Mouse (Mus musculus) hindbrain, embryonic 16.5 days (tissue): Measurements from ENCODE around the gene Fam171a1. TPM values are rescaled to one million over a fixed set of nuclear protein-coding genes. Genes with fewer than 3 reads are reported as not detected.

Experiments used
- ATAC-seq: fragments of 200-750 bp; cut with Nextera tagmentation; 2 replicates; pipeline ENCODE4 v1.8.0; 2017; ENCODE audit warnings: moderate TSS enrichment, moderate library complexity
- H3K27ac ChIP-seq: fragments of 300-500 bp; sonication (generic); 2 replicates; pipeline ENCODE4 v1.5.1; 2014; ENCODE audit warnings: low read depth, mild to moderate bottlenecking, control low read depth, low read length, moderate library complexity
- H3K27me3 ChIP-seq: fragments of 300-500 bp; sonication (generic); replicated peaks from 2 replicates; pipeline ENCODE4 v1.6.1; 2014; ENCODE audit warnings: low read length; ENCODE audit not compliant: control insufficient read depth, insufficient read depth
- H3K36me3 ChIP-seq: fragments of 300-500 bp; sonication (generic); 2 replicates; pipeline ENCODE4 v1.6.1; 2014; ENCODE audit warnings: mild to moderate bottlenecking, low read length, moderate library complexity, mixed read lengths; ENCODE audit not compliant: control insufficient read depth, insufficient read depth
- H3K4me1 ChIP-seq: fragments of 300-500 bp; sonication (generic); 2 replicates; pipeline ENCODE4 v1.6.1; 2014; ENCODE audit warnings: low read depth, low read length; ENCODE audit not compliant: control insufficient read depth, insufficient read depth
- H3K4me2 ChIP-seq: fragments of 300-500 bp; sonication (generic); 2 replicates; pipeline ENCODE4 v1.6.1; 2014; ENCODE audit warnings: mild to moderate bottlenecking, low read length, control low read depth, moderate library complexity
- H3K4me3 ChIP-seq: fragments of 300-500 bp; sonication (generic); 2 replicates; pipeline ENCODE4 v1.5.1; 2014; ENCODE audit warnings: mild to moderate bottlenecking, low read length, control low read depth, moderate library complexity
- H3K9ac ChIP-seq: fragments of 300-500 bp; sonication (generic); 2 replicates; pipeline ENCODE4 v1.6.1; 2014; ENCODE audit warnings: low read depth, mild to moderate bottlenecking, control low read depth, low read length, moderate library complexity
- H3K9me3 ChIP-seq: fragments of 300-500 bp; sonication (generic); 2 replicates; pipeline ENCODE4 v1.6.1; 2014; ENCODE audit warnings: mild to moderate bottlenecking, low read length, moderate library complexity; ENCODE audit not compliant: control insufficient read depth
- WGBS: fragments of 180-500 bp; shearing (Covaris S2); extraction: QIAGEN DNeasy Blood & Tissue Kit; methylation state at CpG from one replicate; pipeline ENCODE4 v1.1.7; 2014; 5-methylcytosine and 5-hydroxymethylcytosine counted together
- polyA plus RNA-seq: library from polyadenylated mRNA; unstranded; fragments of >200 nt; fragmentation: Nextera tagmentation; extraction: Ambion mirVana; gene quantifications from 2 replicates; pipeline ENCODE4 v1.2.1, GENCODE M21; 2015

Fam171a1 gene
- polyA plus RNA-seq, 1 experiment from 2014 or later = 37.4 TPM

- 84% methylated on average over 6 of the region's 6 CpGs for WGBS
- no peak overlapping the region for H3K4me2 ChIP-seq
Measured at GRCm38 (mm10) chr2:3147550-3148157, 33.6 kb downstream of the Fam171a1 start.

DNA sequence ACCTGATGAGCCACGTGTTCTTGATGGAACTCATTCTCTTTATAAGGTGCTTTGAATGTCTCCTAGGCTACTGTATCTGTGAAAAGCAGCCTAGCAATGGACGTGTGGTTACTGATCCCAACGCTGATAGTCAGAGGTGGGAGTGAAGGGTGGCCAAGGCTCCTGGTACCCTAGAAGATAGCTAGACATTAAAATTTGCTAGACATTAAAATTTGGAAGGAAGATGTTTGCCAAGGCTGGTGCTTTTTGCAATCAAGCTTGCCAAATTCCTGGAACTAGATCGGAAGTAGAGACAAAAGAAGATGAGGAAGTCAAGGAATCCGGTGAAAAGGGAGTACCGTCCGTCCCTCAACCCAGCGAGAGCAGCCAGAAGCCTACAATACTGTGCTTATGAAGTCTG is 34.7 kb downstream of the Fam171a1 start:
- ATAC-seq = no peak

More at GRCm38 (mm10) chr2:3147550-3148157, 33.6 kb downstream of the Fam171a1 start:
- H3K9ac ChIP-seq = no peak overlapping the region
- H3K27ac ChIP-seq = no peak overlapping the region
- H3K36me3 ChIP-seq = peaks cover 3% of the 10 kb centered on the region; the same call in 1 of the 2 replicates
- no peaks in the 10 kb centered on the region for H3K4me1 ChIP-seq
- H3K9me3 ChIP-seq = no peaks in the 10 kb centered on the region
- ATAC-seq = no peak
- H3K27me3 ChIP-seq = no peaks in the 10 kb centered on the region
- no peak overlapping the region for H3K4me3 ChIP-seq

GRCm38 (mm10) chr2:3150324-3150723 is 36.3 kb downstream of the Fam171a1 start:
- no peak overlapping the region for H3K4me3 ChIP-seq
- H3K27me3 ChIP-seq = no peaks in the 10 kb centered on the region
- peaks cover 9% of the 10 kb centered on the region for H3K4me1 ChIP-seq
- H3K4me2 ChIP-seq = no peak overlapping the region
- no peak overlapping the region for H3K9ac ChIP-seq
- no peak for ATAC-seq
- H3K27ac ChIP-seq = no peak overlapping the region
- 75% methylated on average over 5 of the region's 5 CpGs for WGBS
- H3K36me3 ChIP-seq = peaks cover 3% of the 10 kb centered on the region; the same call in 1 of the 2 replicates
- H3K9me3 ChIP-seq = no peaks in the 10 kb centered on the region

More for the DNA sequence above, 34.7 kb downstream of the Fam171a1 start:
- Histone ChIP-seq H3K36me3 (peaks cover 3% of the 10 kb centered on the region; the same call in 1 of the 2 replicates), H3K4me1 (peaks cover under 1% of the 10 kb centered on the region; the same call in 1 of the 2 replicates), H3K4me2 (no peak overlapping the region), H3K27ac (no peak overlapping the region), H3K9ac (no peak overlapping the region), H3K27me3 (no peaks in the 10 kb centered on the region), H3K4me3 (no peak overlapping the region), H3K9me3 (no peaks in the 10 kb centered on the region)
- WGBS = 92% methylated on average over 8 of the region's 8 CpGs

DNA sequence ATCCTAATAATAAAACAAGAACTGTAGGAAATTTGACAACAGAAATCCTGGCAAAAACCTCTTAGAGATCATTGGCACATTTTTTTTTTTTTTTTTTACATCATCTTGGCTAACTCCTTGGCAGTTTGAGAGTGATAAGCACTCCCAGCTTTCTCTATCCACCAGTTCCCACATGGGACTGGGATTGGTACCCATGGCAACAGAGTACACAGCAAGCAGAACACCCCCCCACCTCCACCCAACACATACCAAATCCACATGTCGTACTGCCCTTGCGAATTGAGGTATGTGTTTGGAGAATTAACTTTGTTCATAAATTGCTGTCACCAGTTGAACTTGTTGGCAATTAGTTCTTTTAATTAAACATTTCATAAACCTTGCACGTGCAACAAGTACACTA is 37.3 kb downstream of the Fam171a1 start:
- Histone ChIP-seq H3K36me3 (no peaks in the 10 kb centered on the region), H3K4me1 (peaks cover 12% of the 10 kb centered on the region), H3K9me3 (no peaks in the 10 kb centered on the region), H3K27ac (no peak overlapping the region), H3K4me3 (no peak overlapping the region), H3K9ac (no peak overlapping the region), H3K27me3 (no peaks in the 10 kb centered on the region), H3K4me2 (no peak overlapping the region)
- no peak for ATAC-seq
- WGBS = 62% methylated on average over 3 of the region's 3 CpGs

DNA sequence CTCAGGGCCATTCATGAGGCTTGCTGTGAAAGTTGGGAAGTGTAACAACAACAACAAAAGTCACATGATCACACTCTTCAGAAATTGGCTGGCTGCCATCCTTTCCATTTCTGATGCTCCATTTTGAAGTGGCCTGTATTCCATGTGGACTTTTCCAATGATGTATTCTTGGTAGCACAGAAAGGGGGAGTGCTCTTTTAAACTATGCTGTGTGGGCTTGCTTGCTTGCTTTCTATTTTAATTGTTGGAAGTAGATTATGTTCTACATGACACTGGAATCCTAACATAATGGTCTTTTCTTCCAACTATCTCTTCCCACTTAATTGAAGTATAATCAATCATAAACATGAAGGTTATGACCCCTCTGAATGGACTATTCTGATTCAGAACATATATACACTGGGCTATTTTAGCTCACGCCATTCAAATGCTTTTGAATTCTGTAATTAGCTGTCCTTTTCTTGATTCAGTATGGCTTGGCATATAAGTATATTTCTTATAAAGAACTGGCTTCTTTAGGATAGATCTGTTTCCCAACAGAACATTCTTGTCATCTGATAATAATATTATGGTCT is 40.2 kb downstream of the Fam171a1 start:
- no peak for ATAC-seq
- no peaks in the 10 kb centered on the region for H3K27me3 ChIP-seq
- H3K36me3 ChIP-seq = no peaks in the 10 kb centered on the region
- peaks cover 12% of the 10 kb centered on the region for H3K4me1 ChIP-seq
- no peak overlapping the region for H3K9ac ChIP-seq
- no peak overlapping the region for H3K4me3 ChIP-seq
- no peak overlapping the region for H3K4me2 ChIP-seq
- H3K9me3 ChIP-seq = no peaks in the 10 kb centered on the region
- H3K27ac ChIP-seq = no peak overlapping the region
- WGBS = 87% methylated on average over 1 of the region's 1 CpGs

DNA sequence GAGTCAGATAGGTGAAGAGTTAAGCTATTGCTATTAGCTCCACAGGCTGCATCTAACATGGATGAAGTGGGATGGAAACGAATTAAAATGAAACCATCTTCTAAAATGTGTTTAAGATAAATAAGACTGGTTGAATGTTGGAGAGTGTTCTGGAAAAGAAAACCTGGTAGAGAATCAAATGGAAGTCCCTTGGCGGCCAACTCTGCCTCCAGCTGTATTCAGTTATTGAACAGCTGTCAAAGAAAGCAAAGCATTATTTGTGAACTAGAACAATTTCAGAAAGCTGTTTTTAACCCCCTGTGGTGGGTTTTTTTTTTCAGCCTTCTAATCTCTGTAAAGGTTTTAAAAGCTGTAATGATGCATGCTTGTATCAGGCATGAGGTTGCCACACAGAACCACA is 41.0 kb downstream of the Fam171a1 start:
- H3K4me1 ChIP-seq = peaks cover 12% of the 10 kb centered on the region
- WGBS = 55% methylated on average over 2 of the region's 2 CpGs
- no peak overlapping the region for H3K27ac ChIP-seq
- H3K9ac ChIP-seq = no peak overlapping the region
- no peaks in the 10 kb centered on the region for H3K36me3 ChIP-seq
- H3K4me2 ChIP-seq = no peak overlapping the region
- H3K27me3 ChIP-seq = no peaks in the 10 kb centered on the region
- H3K9me3 ChIP-seq = no peaks in the 10 kb centered on the region
- H3K4me3 ChIP-seq = no peak overlapping the region
- ATAC-seq = no peak

- no peak overlapping the region for H3K4me2 ChIP-seq
- no peak for ATAC-seq
- no peak overlapping the region for H3K4me3 ChIP-seq
- H3K27ac ChIP-seq = no peak overlapping the region
- 87% methylated on average over 3 of the region's 3 CpGs for WGBS
- no peaks in the 10 kb centered on the region for H3K27me3 ChIP-seq
- H3K9me3 ChIP-seq = no peaks in the 10 kb centered on the region
- H3K4me1 ChIP-seq = peaks cover 12% of the 10 kb centered on the region
- H3K9ac ChIP-seq = no peak overlapping the region
- no peaks in the 10 kb centered on the region for H3K36me3 ChIP-seq
Measured at GRCm38 (mm10) chr2:3157030-3157429, 43.0 kb downstream of the Fam171a1 start.

DNA sequence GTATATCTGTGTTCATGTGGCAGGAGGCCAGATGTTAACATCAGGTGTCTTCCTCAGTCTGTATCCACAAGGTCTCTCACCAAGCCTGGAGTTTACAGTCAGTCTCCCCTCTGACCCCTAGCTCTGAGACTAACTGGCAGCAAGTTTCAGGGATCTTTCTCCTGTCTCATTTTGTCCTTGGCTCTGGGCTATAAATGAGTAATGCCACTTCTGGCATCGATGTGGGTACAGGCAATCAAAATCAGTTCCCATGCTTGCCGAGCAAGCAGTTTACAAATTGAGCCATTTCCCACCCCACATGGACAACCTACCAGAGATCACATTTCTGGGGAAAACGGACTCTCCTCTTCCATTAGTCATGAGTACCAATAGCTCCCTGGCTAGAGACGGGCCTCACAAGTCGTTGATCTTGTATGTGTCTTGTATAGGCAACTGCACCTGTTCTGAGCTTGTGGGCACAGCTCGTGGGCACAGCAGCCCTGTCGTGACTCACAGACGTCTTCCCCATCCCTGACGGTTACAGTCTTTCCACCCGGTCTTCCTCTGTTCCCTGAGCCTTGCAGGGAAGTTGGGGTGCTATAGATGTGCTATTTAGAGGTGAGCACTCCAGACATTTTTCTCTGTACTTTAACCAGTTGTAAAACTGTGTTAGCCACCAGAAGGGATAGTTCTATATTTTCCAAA is 43.8 kb downstream of the Fam171a1 start:
- Histone ChIP-seq H3K9me3 (no peaks in the 10 kb centered on the region), H3K4me3 (no peak overlapping the region), H3K9ac (no peak overlapping the region), H3K27me3 (no peaks in the 10 kb centered on the region), H3K4me1 (peaks cover 12% of the 10 kb centered on the region), H3K4me2 (no peak overlapping the region), H3K27ac (no peak overlapping the region), H3K36me3 (no peaks in the 10 kb centered on the region)
- WGBS = 67% methylated on average over 10 of the region's 10 CpGs
- ATAC-seq = peak; percentile 45; the same call in 1 of the 2 replicates

DNA sequence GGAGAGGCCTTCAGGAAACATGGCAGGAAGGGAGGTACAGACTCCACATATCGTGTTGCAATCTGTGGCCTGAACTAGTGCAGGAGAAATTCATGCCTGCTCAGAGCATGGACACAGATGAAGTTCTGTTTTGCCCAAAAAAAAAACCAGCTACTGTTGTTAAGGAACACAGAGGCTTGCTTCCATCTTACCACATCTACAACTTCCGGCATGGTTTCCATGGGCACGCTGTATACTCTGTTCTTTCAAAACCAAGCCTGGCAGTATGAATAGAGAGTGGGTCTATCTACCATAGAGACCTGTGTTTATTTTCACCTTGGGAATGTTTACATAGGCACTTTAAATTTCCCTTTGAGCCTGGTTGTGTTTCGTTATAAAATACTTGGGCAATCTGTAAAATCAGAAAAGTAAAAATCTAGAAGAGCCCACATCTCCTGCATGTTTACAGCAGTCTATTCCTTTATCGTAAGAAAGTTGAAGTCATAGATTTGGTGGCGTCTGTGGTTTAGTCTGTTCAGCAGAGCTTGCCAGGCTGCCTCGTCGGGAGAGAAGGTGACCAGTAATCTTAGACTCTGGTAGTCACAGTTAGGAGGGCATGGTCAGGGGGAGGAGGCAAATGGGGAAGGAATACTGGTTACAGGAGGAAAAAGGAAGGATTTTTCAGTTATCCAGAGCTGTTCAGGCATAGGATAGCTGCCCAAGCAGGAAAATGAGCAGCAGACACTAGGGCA is 44.8 kb downstream of the Fam171a1 start:
- Histone ChIP-seq H3K27ac (no peak overlapping the region), H3K4me2 (no peak overlapping the region)

More for the DNA sequence above, 44.8 kb downstream of the Fam171a1 start:
- Histone ChIP-seq H3K36me3 (no peaks in the 10 kb centered on the region), H3K4me3 (no peak overlapping the region), H3K9me3 (no peaks in the 10 kb centered on the region), H3K27me3 (no peaks in the 10 kb centered on the region), H3K4me1 (peaks cover 11% of the 10 kb centered on the region), H3K9ac (no peak overlapping the region)
- WGBS = 76% methylated on average over 8 of the region's 8 CpGs
- no peak for ATAC-seq
